Mouse (Mus musculus): ENCODE measurements around the gene Gal3st2c. TPM values are rescaled to one million over a fixed set of nuclear protein-coding genes. Genes with fewer than 3 reads are reported as not detected.
"Not testable (repeated sequence)": the region's sequence is repeated elsewhere in the genome, so short reads cannot be mapped to it uniquely, and the experiment has no call there.

Gal3st2c gene
- polyA plus RNA-seq, 1 experiment = not detected

DNA sequence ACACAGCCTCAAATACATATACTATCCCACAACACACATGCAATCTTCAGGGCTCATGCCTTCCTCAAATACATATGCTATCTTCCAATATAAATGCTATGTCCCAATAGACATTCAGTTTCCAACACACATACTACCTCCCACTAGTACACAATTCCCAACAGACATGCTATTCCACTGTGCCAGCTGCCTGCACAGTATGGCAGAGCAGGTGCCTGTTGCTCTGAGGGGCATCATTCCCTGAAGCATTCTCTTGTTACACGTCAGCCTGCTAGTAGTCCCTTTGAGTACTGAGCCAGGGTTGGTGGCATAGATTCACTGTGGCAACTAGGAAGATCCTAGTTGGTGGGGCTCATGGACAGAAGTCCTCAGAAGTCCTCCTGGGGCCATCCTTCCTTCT lies 64.2 kb downstream of the Gal3st2c start:
- H3K27me3 ChIP-seq (ENCODE audit: control insufficient read depth, insufficient read depth, low read length) = no peaks in the 10 kb centered on the region
- no peak overlapping the region for H3K4me3 ChIP-seq (replicated peaks; ENCODE audit: insufficient read depth, low read depth, low read length)
- no peak for DNase-seq
- WGBS = 27% methylated on average over 1 of the region's 1 CpGs
- no peak for TF ChIP-seq POLR2A (IDR thresholded peaks at IDR 0.05; ENCODE audit: borderline replicate concordance, insufficient read depth, low read length)
- TF ChIP-seq CTCF (IDR thresholded peaks at IDR 0.05; ENCODE audit: borderline replicate concordance, insufficient read depth, low read depth, low read length) = no peak
- H3K4me1 ChIP-seq (ENCODE audit: control insufficient read depth, insufficient read depth, low read length) = peaks cover 15% of the 10 kb centered on the region
- H3K27ac ChIP-seq (ENCODE audit: insufficient read depth, low read length) = no peak overlapping the region

DNA sequence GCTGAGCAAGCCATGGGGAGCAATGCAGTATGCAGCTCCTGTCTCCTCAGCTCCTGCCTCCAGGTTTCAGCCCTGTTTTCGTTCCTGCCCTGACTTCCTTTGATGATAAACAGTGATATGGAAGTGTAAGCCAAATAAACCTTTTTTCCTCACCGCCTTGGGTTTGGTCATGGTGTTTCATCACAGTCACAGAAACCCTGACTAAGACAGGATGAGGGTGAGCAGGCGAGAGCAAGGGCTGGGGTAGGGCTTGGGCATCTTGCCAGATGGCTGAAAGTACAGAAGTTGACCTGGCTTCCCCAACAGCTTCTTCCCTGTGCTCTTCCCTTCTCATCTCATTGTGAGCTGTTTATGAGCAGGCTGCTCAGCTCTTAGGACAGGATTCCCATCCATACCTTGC lies 65.7 kb downstream of the Gal3st2c start:
- Histone ChIP-seq H3K27ac (ENCODE audit: insufficient read depth, low read length) (no peak overlapping the region), H3K4me1 (ENCODE audit: control insufficient read depth, insufficient read depth, low read length) (peaks cover 15% of the 10 kb centered on the region), H3K4me3 (replicated peaks; ENCODE audit: insufficient read depth, low read depth, low read length) (no peak overlapping the region), H3K27me3 (ENCODE audit: control insufficient read depth, insufficient read depth, low read length) (no peaks in the 10 kb centered on the region)
- WGBS = 89% methylated on average over 3 of the region's 3 CpGs
- DNase-seq = no peak
- TF ChIP-seq CTCF (IDR thresholded peaks at IDR 0.05; ENCODE audit: borderline replicate concordance, insufficient read depth, low read depth, low read length) (no peak), POLR2A (IDR thresholded peaks at IDR 0.05; ENCODE audit: borderline replicate concordance, insufficient read depth, low read length) (no peak)

DNA sequence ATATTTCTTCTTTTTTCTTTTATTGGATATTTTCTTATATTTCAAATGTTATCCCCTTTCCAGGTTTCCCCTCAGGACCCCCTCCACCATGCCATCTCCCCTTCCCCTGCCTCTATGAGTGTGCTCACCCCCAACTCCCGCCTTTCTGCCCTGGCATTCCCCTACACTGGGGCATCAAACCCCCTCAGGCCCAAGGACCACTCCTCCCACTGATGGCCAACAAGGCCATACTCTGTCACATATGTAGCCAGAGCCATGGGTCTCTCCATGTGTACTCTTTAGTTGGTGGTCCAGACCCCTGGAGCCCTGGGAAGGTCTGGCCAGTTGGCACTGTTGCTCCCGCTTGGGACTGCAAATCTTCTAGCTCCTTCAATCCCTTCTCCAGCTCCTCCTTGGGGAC lies 67.1 kb downstream of the Gal3st2c start:
- TF ChIP-seq CTCF (IDR thresholded peaks at IDR 0.05; ENCODE audit: borderline replicate concordance, insufficient read depth, low read depth, low read length) = no peak
- TF ChIP-seq POLR2A (IDR thresholded peaks at IDR 0.05; ENCODE audit: borderline replicate concordance, insufficient read depth, low read length) = no peak
- 96% methylated on average over 2 of the region's 2 CpGs for WGBS
- Histone ChIP-seq H3K27me3 (ENCODE audit: control insufficient read depth, insufficient read depth, low read length) (no peaks in the 10 kb centered on the region), H3K4me3 (replicated peaks; ENCODE audit: insufficient read depth, low read depth, low read length) (no peak overlapping the region), H3K27ac (ENCODE audit: insufficient read depth, low read length) (no peak overlapping the region), H3K4me1 (ENCODE audit: control insufficient read depth, insufficient read depth, low read length) (peaks cover 15% of the 10 kb centered on the region)
- DNase-seq = no peak

DNA sequence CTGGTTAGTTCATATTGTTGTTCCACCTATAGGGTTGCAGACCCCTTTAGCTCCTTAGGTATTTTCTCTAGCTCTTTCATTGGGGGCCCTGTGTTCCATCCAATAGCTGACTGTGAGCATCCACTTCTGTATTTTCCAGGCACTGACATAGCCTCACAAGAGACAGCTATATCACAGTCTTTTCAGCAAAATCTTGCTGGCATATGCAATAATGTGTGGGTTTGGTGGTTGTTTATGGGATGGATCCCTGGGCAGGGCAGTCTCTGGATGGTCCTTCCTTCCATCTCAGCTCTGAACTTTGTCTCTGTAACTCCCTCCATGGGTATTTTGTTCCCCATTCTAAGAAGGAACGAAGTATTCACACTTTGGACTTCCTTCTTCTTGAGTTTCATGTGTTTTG lies 68.0 kb downstream of the Gal3st2c start:
- not testable (repeated sequence) for H3K4me1 ChIP-seq (ENCODE audit: control insufficient read depth, insufficient read depth, low read length); H3K4me3 ChIP-seq (replicated peaks; ENCODE audit: insufficient read depth, low read depth, low read length); H3K27me3 ChIP-seq (ENCODE audit: control insufficient read depth, insufficient read depth, low read length); DNase-seq; H3K27ac ChIP-seq (ENCODE audit: insufficient read depth, low read length)
- 62% methylated on average over 1 of the region's 1 CpGs for WGBS

Other genes with a start within 250 kb of the Gal3st2c start
- 65.8 and 72.0 TPM in 2 replicates for gene Atg4b, start 239.0 kb upstream of the Gal3st2c start, polyA plus RNA-seq (2012; rRNA removed)
- gene Thap4, start 235.6 kb upstream of the Gal3st2c start, polyA plus RNA-seq (2012; rRNA removed) = 39.8 and 41.7 TPM in 2 replicates
- gene Dtymk, start 188.6 kb upstream of the Gal3st2c start, polyA plus RNA-seq (2012; rRNA removed) = 96.5 and 100 TPM in 2 replicates
- gene Ing5, start 186.5 kb upstream of the Gal3st2c start, polyA plus RNA-seq (2012; rRNA removed) = 7.5 TPM in 2 replicates
- 16.7 and 18.2 TPM in 2 replicates for gene D2hgdh, start 165.6 kb upstream of the Gal3st2c start, polyA plus RNA-seq (2012; rRNA removed)
- gene Gal3st2, start 129.2 kb upstream of the Gal3st2c start, polyA plus RNA-seq (2012; rRNA removed) = not detected in 2 replicates
- 0.11 TPM in 1 of 2 replicates, not detected in the other for gene Gal3st2b, start 72.2 kb upstream of the Gal3st2c start, polyA plus RNA-seq (2012; rRNA removed)
- gene Neu4, start 29.9 kb downstream of the Gal3st2c start, polyA plus RNA-seq (2012; rRNA removed) = 5.4 and 5.9 TPM in 2 replicates
- 0.07 TPM in 1 of 2 replicates, not detected in the other for gene Pdcd1, start 62.0 kb downstream of the Gal3st2c start, polyA plus RNA-seq (2012; rRNA removed)